In genomic region chr6:125601748-125602147, GRCm38 (mm10) we compare ENCODE assay signal across 22 mouse cellular contexts. TPM values are rescaled to one million over a fixed set of nuclear protein-coding genes. Genes with fewer than 3 reads are reported as not detected.
DNase-seq lines count a peak whose midpoint lies in the region; ATAC-seq and TF ChIP-seq lines count a peak whose summit lies in the region.
"Had no signal": no experiment of that assay in that cellular context is flagged by ENCODE, and none has a peak within 500 bp of the region (broad histone marks: within the 10 kb centered on the region; RNA-seq: fewer than 3 reads in every experiment).

No protein-coding gene starts in this region.

- H3K4me2 ChIP-seq in kidney, postnatal 0 days (ENCODE audit: low read length) = no peak overlapping the region
- no peak overlapping the region for H3K4me2 ChIP-seq in embryonic facial prominence, embryonic 14.5 days (ENCODE audit: low read depth, low read length)
- H3K4me2 ChIP-seq: heart, embryonic 12.5 days; hindbrain, embryonic 14.5 days; intestine, embryonic 15.5 days had no signal

- H3K27ac ChIP-seq in kidney, postnatal 0 days = no peak overlapping the region
- peak overlapping the region; percentile 39 for H3K27ac ChIP-seq in embryonic facial prominence, embryonic 14.5 days (replicated peaks; ENCODE audit: low read depth, low read length)
- H3K27ac ChIP-seq: hindbrain, embryonic 10.5 days; hindbrain, embryonic 14.5 days; intestine, embryonic 15.5 days had no signal

- H3K36me3 ChIP-seq in kidney, postnatal 0 days (ENCODE audit: insufficient read depth, low read length) = no peaks in the 10 kb centered on the region
- no peaks in the 10 kb centered on the region for H3K36me3 ChIP-seq in embryonic facial prominence, embryonic 14.5 days (ENCODE audit: control insufficient read depth, insufficient read depth, low read length)
- H3K36me3 ChIP-seq: G1E; heart, embryonic 12.5 days; hindbrain, embryonic 10.5 days; intestine, embryonic 15.5 days had no signal

- WGBS in kidney, postnatal 0 days = 57% methylated on average over 5 of the region's 5 CpGs
- WGBS in embryonic facial prominence, embryonic 14.5 days = 26% methylated on average over 5 of the region's 5 CpGs

- DNase-seq in kidney, postnatal 0 days (ENCODE audit: low spot score) = peak; percentile 63
- DNase-seq in kidney, postnatal 10 days = no peak
- DNase-seq in 3T3-L1 (ENCODE audit: low read depth, low spot score) (peak; percentile 17), MN1 (ENCODE audit: low spot score) (peak; percentile 66)
- peak; percentile 73 for DNase-seq in embryonic facial prominence, embryonic 14.5 days (ENCODE audit: low spot score)
- no peak for DNase-seq in adrenal gland, adult 8-10 months
- no peak for DNase-seq in embryo, embryonic 9.5 days (ENCODE audit: extremely low spot score)
- DNase-seq: adrenal gland, postnatal 25 days; B cell, adult 2 months; cerebellum, adult 2 months; cerebellum, postnatal 10 days; gastrocnemius, postnatal 10 days had no signal

- no peaks in the 10 kb centered on the region for H3K9me3 ChIP-seq in kidney, postnatal 0 days (replicated peaks; ENCODE audit: low read length)
- H3K9me3 ChIP-seq in embryonic facial prominence, embryonic 14.5 days (ENCODE audit: control insufficient read depth, low read length) = no peaks in the 10 kb centered on the region
- H3K9me3 ChIP-seq: heart, embryonic 12.5 days; hindbrain, embryonic 10.5 days; intestine, embryonic 15.5 days had no signal

- 0 out of 2 replicates have a peak, but pooled peaks cover 5% of the 10 kb centered on the region for H3K4me1 ChIP-seq in kidney, postnatal 0 days (replicated peaks; ENCODE audit: insufficient read depth, low read length)
- peaks cover 6% of the 10 kb centered on the region; the same call in 1 of the 2 replicates for H3K4me1 ChIP-seq in embryonic facial prominence, embryonic 14.5 days (ENCODE audit: control insufficient read depth, insufficient read depth, low read length)

- ATAC-seq in kidney, postnatal 0 days (replicated peaks; ENCODE audit: low FRiP score, low read depth) = no peak
- ATAC-seq in embryonic facial prominence, embryonic 14.5 days (ENCODE audit: low read depth) = no peak
- no peak for ATAC-seq in erythroblast, adult 5-6 weeks (replicated peaks; ENCODE audit: low FRiP score, poor library complexity, severe bottlenecking)
- ATAC-seq: activated CD4-positive, CD25-positive, alpha-beta regulatory T cell, adult 4 months; CD4-positive, CD25-positive, alpha-beta regulatory T cell, adult 4 months; forebrain, embryonic 14.5 days; intestine, embryonic 15.5 days; Patski had no signal

- H3K9ac ChIP-seq in kidney, postnatal 0 days (ENCODE audit: low read depth, low read length) = no peak overlapping the region
- H3K9ac ChIP-seq in embryonic facial prominence, embryonic 14.5 days (ENCODE audit: low read depth, low read length) = no peak overlapping the region
- H3K9ac ChIP-seq: heart, embryonic 12.5 days; hindbrain, embryonic 14.5 days; intestine, embryonic 15.5 days had no signal

- no peaks in the 10 kb centered on the region for H3K27me3 ChIP-seq in kidney, postnatal 0 days (ENCODE audit: insufficient read depth, low read length)
- no peaks in the 10 kb centered on the region; the same call in 1 of the 2 replicates for H3K27me3 ChIP-seq in embryonic facial prominence, embryonic 14.5 days (replicated peaks; ENCODE audit: control insufficient read depth, insufficient read depth, low read length)

- no peak overlapping the region for H3K4me3 ChIP-seq in kidney, postnatal 0 days (replicated peaks; ENCODE audit: low read depth, low read length)
- no peak overlapping the region for H3K4me3 ChIP-seq in embryonic facial prominence, embryonic 14.5 days (ENCODE audit: low read depth, low read length)
- H3K4me3 ChIP-seq: heart, embryonic 12.5 days; hindbrain, embryonic 10.5 days; intestine, embryonic 15.5 days had no signal

- no peak for TF ChIP-seq CTCF in kidney, postnatal 0 days (IDR thresholded peaks at IDR 0.05; ENCODE audit: low read depth)

RNA-seq across cellular contexts. Expression of gene Vwf, which starts 55.2 kb away (rescaled TPM):
- polyA plus RNA-seq in kidney, postnatal 0 days (2015; fragmentation: Nextera tagmentation; extraction: Ambion mirVana) = 4.5 and 5.1 TPM in 2 replicates
- 13.4 and 16.0 TPM in 2 replicates for polyA plus RNA-seq in embryonic facial prominence, embryonic 14.5 days (2014; fragmentation: Nextera tagmentation; extraction: Ambion mirVana)
- total RNA-seq in erythroblast, adult 5-6 weeks (2015; ENCODE audit: low replicate concordance) = 16.1 and 16.7 TPM in 2 replicates
- total RNA-seq in erythroblast, adult 5-6 weeks (2017; ENCODE audit: low replicate concordance) = 20.7 and 26.9 TPM in 2 replicates
- total RNA-seq in adrenal gland, adult 8-10 months (2022) = 10 to 100 TPM in 1 of 4 experiments, 1 to 10 TPM in 3; 6.5 to 13.4 (median 7.4) TPM
- polyA plus RNA-seq: CD4-positive, CD25-positive, alpha-beta regulatory T cell, adult 4 months had no signal

Comparison
In these comparisons a context has a peak if more than half of its experiments do, and no peak if none do; other contexts are left out.
1. DNase-seq: peak in kidney, postnatal 0 days (single experiment), 3T3-L1 (single experiment), MN1 (single experiment) and embryonic facial prominence, embryonic 14.5 days (single experiment); none in kidney, postnatal 10 days (single experiment), adrenal gland, adult 8-10 months (single experiment) and embryo, embryonic 9.5 days (single experiment).